Mouse (Mus musculus) liver, embryonic 14.5 days (tissue): Measurements from ENCODE around the gene Atp8a2.

ENCODE experiments used
- CTCF ChIP-seq: IDR thresholded peaks from 2 replicates; pipeline ENCODE4 v1.5.1; 2016; ENCODE audit warnings: antibody characterized with exemption, low read depth, control low read depth
- EP300 ChIP-seq: IDR thresholded peaks from 2 replicates; pipeline ENCODE4 v1.6.1; 2016; ENCODE audit warnings: antibody characterized with exemption, low read depth

DNA sequence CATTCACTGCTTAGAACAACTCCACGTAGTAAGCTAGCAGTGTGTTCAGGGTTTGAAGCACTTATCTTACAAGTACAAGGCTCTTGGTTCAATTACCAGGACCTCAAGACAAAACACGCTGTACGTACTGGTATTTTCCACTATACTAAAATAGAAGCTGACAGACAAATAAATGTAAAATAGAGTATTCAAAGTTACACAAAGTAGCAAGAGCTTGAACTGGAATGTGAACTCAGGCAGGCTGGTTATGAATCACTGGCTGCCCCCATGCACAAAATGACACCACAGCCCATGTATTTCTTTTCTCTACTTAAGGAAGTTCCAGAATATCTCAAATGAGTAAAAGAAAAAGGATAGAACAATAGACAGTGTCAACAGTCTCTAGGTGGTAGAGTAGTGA lies 602.0 kb downstream of the Atp8a2 start:
- TF ChIP-seq CTCF (no peak), EP300 (no peak)
